Mouse (Mus musculus): ENCODE measurements at regions not wholly inside any gene's neighbourhood (a gene's known extent, or its start where the extent isn't known, plus 50 kb on each side); places are given as distances from the start of the nearest gene placed in this dataset.

GRCm38 (mm10) chr6:89013690-89014061 lies 111.6 kb downstream of the Tpra1 start:
- H3K4me1 ChIP-seq (ENCODE audit: control insufficient read depth, insufficient read depth, low read length), result no peaks in the 10 kb centered on the region
- no peak overlapping the region for H3K4me3 ChIP-seq (replicated peaks; ENCODE audit: low read length)
- H3K9ac ChIP-seq (ENCODE audit: low read depth, low read length, severe bottlenecking), result no peak overlapping the region
- WGBS, result 60% methylated on average over 8 of the region's 8 CpGs
- no peak for TF ChIP-seq POLR2A (IDR thresholded peaks at IDR 0.05; ENCODE audit: borderline replicate concordance, extremely low read depth, insufficient read depth, insufficient read length)
- H3K27ac ChIP-seq (replicated peaks; ENCODE audit: low read depth, low read length), result no peak overlapping the region
- no peaks in the 10 kb centered on the region for H3K9me3 ChIP-seq (ENCODE audit: control insufficient read depth, low read length)
- ATAC-seq (ENCODE audit: low FRiP score, low read depth) (no peak), DNase-seq (ENCODE audit: low spot score) (no peak)
- no peak overlapping the region for H3K4me2 ChIP-seq (replicated peaks; ENCODE audit: low read depth, low read length, severe bottlenecking)
- no peaks in the 10 kb centered on the region for H3K36me3 ChIP-seq (ENCODE audit: control insufficient read depth, insufficient read depth, low read length)
- H3K27me3 ChIP-seq (ENCODE audit: control insufficient read depth, insufficient read depth, low read length), result no peaks in the 10 kb centered on the region

- no peaks in the 10 kb centered on the region for H3K9me3 ChIP-seq (ENCODE audit: control insufficient read depth, low read length)
Measured at GRCm38 (mm10) chr6:89024101-89024650, 122.1 kb downstream of the Tpra1 start.

GRCm38 (mm10) chr6:89033433-89034298 lies 131.6 kb downstream of the Tpra1 start:
- no peak for DNase-seq (ENCODE audit: low spot score)
- no peak overlapping the region for H3K9ac ChIP-seq (ENCODE audit: low read depth, low read length, severe bottlenecking)
- H3K36me3 ChIP-seq (ENCODE audit: control insufficient read depth, insufficient read depth, low read length), result no peaks in the 10 kb centered on the region
- H3K27me3 ChIP-seq (ENCODE audit: control insufficient read depth, insufficient read depth, low read length), result no peaks in the 10 kb centered on the region
- H3K9me3 ChIP-seq (ENCODE audit: control insufficient read depth, low read length), result no peaks in the 10 kb centered on the region
- H3K27ac ChIP-seq (replicated peaks; ENCODE audit: low read depth, low read length), result no peak overlapping the region
- TF ChIP-seq POLR2A (IDR thresholded peaks at IDR 0.05; ENCODE audit: borderline replicate concordance, extremely low read depth, insufficient read depth, insufficient read length), result no peak
- no peak for ATAC-seq (ENCODE audit: low FRiP score, low read depth)
- 44% methylated on average over 5 of the region's 5 CpGs for WGBS
- no peaks in the 10 kb centered on the region for H3K4me1 ChIP-seq (ENCODE audit: control insufficient read depth, insufficient read depth, low read length)
- H3K4me2 ChIP-seq (replicated peaks; ENCODE audit: low read depth, low read length, severe bottlenecking), result no peak overlapping the region
- H3K4me3 ChIP-seq (replicated peaks; ENCODE audit: low read length), result no peak overlapping the region

More at GRCm38 (mm10) chr6:89024101-89024650, 122.1 kb downstream of the Tpra1 start:
- no peaks in the 10 kb centered on the region for H3K4me1 ChIP-seq (ENCODE audit: control insufficient read depth, insufficient read depth, low read length)
- WGBS, result 26% methylated on average over 11 of the region's 11 CpGs
- H3K36me3 ChIP-seq (ENCODE audit: control insufficient read depth, insufficient read depth, low read length), result no peaks in the 10 kb centered on the region
- no peak overlapping the region for H3K4me3 ChIP-seq (replicated peaks; ENCODE audit: low read length)
- H3K9ac ChIP-seq (ENCODE audit: low read depth, low read length, severe bottlenecking), result no peak overlapping the region
- no peak for TF ChIP-seq POLR2A (IDR thresholded peaks at IDR 0.05; ENCODE audit: borderline replicate concordance, extremely low read depth, insufficient read depth, insufficient read length)
- no peak overlapping the region for H3K4me2 ChIP-seq (replicated peaks; ENCODE audit: low read depth, low read length, severe bottlenecking)
- no peaks in the 10 kb centered on the region for H3K27me3 ChIP-seq (ENCODE audit: control insufficient read depth, insufficient read depth, low read length)
- DNase-seq (ENCODE audit: low spot score) (peak; percentile 8), ATAC-seq (ENCODE audit: low FRiP score, low read depth) (no peak)
- H3K27ac ChIP-seq (replicated peaks; ENCODE audit: low read depth, low read length), result no peak overlapping the region

- Histone ChIP-seq H3K4me2 (replicated peaks; ENCODE audit: low read depth, low read length, severe bottlenecking) (no peak overlapping the region), H3K4me3 (replicated peaks; ENCODE audit: low read length) (no peak overlapping the region), H3K27ac (replicated peaks; ENCODE audit: low read depth, low read length) (no peak overlapping the region), H3K9me3 (ENCODE audit: control insufficient read depth, low read length) (no peaks in the 10 kb centered on the region), H3K27me3 (ENCODE audit: control insufficient read depth, insufficient read depth, low read length) (no peaks in the 10 kb centered on the region), H3K4me1 (ENCODE audit: control insufficient read depth, insufficient read depth, low read length) (no peaks in the 10 kb centered on the region), H3K9ac (ENCODE audit: low read depth, low read length, severe bottlenecking) (no peak overlapping the region), H3K36me3 (ENCODE audit: control insufficient read depth, insufficient read depth, low read length) (no peaks in the 10 kb centered on the region)
- DNase-seq (ENCODE audit: low spot score), result no peak
- ATAC-seq (ENCODE audit: low FRiP score, low read depth), result no peak
- TF ChIP-seq POLR2A (IDR thresholded peaks at IDR 0.05; ENCODE audit: borderline replicate concordance, extremely low read depth, insufficient read depth, insufficient read length), result no peak
- 47% methylated on average over 3 of the region's 3 CpGs for WGBS
Measured at GRCm38 (mm10) chr6:89034455-89034854, 132.4 kb downstream of the Tpra1 start.

- Histone ChIP-seq H3K4me2 (replicated peaks; ENCODE audit: low read depth, low read length, severe bottlenecking) (no peak overlapping the region), H3K27ac (replicated peaks; ENCODE audit: low read depth, low read length) (no peak overlapping the region), H3K9me3 (ENCODE audit: control insufficient read depth, low read length) (no peaks in the 10 kb centered on the region), H3K36me3 (ENCODE audit: control insufficient read depth, insufficient read depth, low read length) (no peaks in the 10 kb centered on the region), H3K9ac (ENCODE audit: low read depth, low read length, severe bottlenecking) (no peak overlapping the region), H3K27me3 (ENCODE audit: control insufficient read depth, insufficient read depth, low read length) (no peaks in the 10 kb centered on the region), H3K4me1 (ENCODE audit: control insufficient read depth, insufficient read depth, low read length) (no peaks in the 10 kb centered on the region), H3K4me3 (replicated peaks; ENCODE audit: low read length) (no peak overlapping the region)
- 70% methylated on average over 13 of the region's 13 CpGs for WGBS
- TF ChIP-seq POLR2A (IDR thresholded peaks at IDR 0.05; ENCODE audit: borderline replicate concordance, extremely low read depth, insufficient read depth, insufficient read length), result no peak
- no peak for DNase-seq (ENCODE audit: low spot score)
- ATAC-seq (ENCODE audit: low FRiP score, low read depth), result no peak
Measured at GRCm38 (mm10) chr6:89035061-89035835, 133.2 kb downstream of the Tpra1 start.
